Mouse (Mus musculus) thymus, adult 2 months (tissue): ENCODE data around the gene Neurod2.

Experiments used
- CTCF ChIP-seq: fragments of 200-500 bp; IDR thresholded peaks from 2 replicates; pipeline ENCODE4 v1.5.1; 2012; ENCODE audit warnings: mild to moderate bottlenecking, control low read depth, low read length, moderate library complexity, borderline replicate concordance; ENCODE audit not compliant: control insufficient read depth, poor library complexity, insufficient read depth; ENCODE audit errors: extremely low read depth
- POLR2A ChIP-seq: fragments of 200-500 bp; IDR thresholded peaks from 2 replicates; pipeline ENCODE4 v1.6.1; 2012; ENCODE audit warnings: mild to moderate bottlenecking, low read length, control low read depth, moderate library complexity; ENCODE audit not compliant: control insufficient read depth, poor library complexity, insufficient read depth; ENCODE audit errors: extremely low read depth

DNA sequence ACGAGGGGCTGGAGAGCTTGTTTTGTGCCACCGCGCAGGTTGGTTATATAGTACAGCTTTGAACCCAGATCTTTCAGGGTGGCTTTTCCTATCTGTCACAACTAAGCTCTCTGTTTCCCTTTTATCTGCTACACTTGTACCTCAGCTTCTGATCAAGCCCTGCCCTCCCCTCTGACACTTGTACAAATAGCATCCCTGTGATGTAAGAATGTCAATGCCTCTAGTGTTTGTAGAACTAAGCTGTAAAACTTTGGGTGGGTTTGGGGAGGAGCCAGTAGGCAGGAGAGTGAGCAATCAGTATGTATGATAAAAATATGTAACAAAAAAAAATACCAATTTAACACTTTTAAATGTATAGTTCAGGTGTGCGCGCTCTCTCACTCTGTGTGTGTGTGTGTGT, 35.0 kb upstream of the Neurod2 start:
- TF ChIP-seq CTCF = no peak
- TF ChIP-seq POLR2A = no peak
